Mouse (Mus musculus): ENCODE data around the gene 0610010K14Rik. TPM values are rescaled to one million over a fixed set of nuclear protein-coding genes. Genes with fewer than 3 reads are reported as not detected.

The 0610010K14Rik gene
- polyA plus RNA-seq, 1 experiment from 2014 or later = 211 TPM

DNA sequence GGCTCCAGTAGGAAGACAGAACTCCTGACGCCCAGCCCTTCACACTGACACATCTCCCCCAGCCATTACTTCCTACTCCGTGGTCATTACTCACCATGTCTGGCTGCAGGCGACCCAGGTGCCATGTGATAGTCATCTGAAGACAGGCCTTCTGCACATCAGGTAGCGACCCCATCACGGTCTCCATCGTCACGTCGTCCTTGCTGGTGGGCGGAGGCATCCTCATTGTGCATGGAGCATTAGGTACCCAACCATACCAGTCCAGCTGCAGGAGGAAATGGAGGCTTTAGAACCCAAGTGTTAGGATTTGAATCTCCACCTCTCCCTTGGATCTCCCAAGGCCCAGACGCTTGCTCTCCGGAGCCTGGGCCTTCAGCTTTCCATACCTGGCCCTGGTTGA is 4.9 kb upstream of the 0610010K14Rik start:
- 74% methylated on average over 11 of the region's 11 CpGs for WGBS
- no peak for ATAC-seq (replicated peaks; ENCODE audit: insufficient number of reproducible peaks, low FRiP score, low TSS enrichment, low read depth)
- Histone ChIP-seq H3K4me2 (ENCODE audit: low read depth, low read length) (no peak overlapping the region), H3K9me3 (replicated peaks; ENCODE audit: control insufficient read depth, low read length) (no peaks in the 10 kb centered on the region), H3K36me3 (replicated peaks; ENCODE audit: control insufficient read depth, insufficient read depth, low read depth, low read length) (no peaks in the 10 kb centered on the region), H3K4me1 (ENCODE audit: control insufficient read depth, insufficient read depth, low read length) (no peaks in the 10 kb centered on the region; the same call in 1 of the 2 replicates), H3K9ac (replicated peaks; ENCODE audit: low read length) (no peak overlapping the region), H3K27me3 (ENCODE audit: control insufficient read depth, insufficient read depth, low read length) (no peaks in the 10 kb centered on the region), H3K4me3 (ENCODE audit: low read depth, low read length) (no peak overlapping the region), H3K27ac (replicated peaks; ENCODE audit: low read depth, low read length) (no peak overlapping the region)
- DNase-seq (ENCODE audit: low spot score) = no peak

DNA sequence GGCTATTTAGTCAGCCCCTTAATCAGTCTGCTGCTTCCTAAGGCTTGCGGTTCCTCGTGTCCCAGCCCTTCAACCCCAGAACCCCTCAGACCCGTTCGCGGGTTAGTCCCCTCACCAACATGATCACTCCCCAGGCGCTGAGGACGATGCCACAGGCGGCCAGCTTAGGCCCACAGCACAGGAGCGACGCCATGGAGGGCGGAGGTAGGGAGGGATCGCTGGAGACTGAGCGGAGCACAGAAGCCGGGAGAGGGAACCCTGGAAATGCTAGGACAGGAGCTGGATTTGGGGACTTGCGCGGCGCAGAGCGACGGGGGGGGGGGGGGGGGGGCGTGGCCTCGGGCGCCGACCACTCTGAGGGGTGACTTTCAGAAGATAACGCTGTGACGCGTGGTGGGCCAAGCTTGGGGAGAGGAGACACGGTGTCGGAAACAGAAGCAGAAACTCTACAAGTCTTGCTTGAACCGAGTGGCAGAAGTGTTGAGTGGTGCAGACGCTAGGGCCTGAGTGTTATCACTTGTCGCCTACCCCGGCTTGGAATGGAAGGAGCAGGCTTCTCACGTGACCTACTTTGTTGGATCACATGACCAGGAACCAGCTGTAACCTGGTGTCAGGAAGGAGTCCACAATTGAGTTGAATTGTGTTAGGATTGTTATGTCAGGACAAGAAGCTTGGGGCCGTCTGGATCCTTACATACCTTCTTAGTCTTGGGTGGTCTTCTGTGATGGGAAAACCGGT is 2.0 kb upstream of the 0610010K14Rik start, which contains the start of the genes Gm21988 and Rnasek:
Gm21988 (minus strand) TSS at position 290 of the 739 bp plus-strand sequence.
Rnasek (minus strand) TSS at position 302 of the 739 bp plus-strand sequence.
- ATAC-seq (replicated peaks; ENCODE audit: insufficient number of reproducible peaks, low FRiP score, low TSS enrichment, low read depth) (peak; percentile 17; the same call in 1 of the 2 replicates), DNase-seq (ENCODE audit: low spot score) (peak; percentile 91)
- peak within 1 kb of the TSS; percentile 88 for H3K9ac ChIP-seq (replicated peaks; ENCODE audit: low read length)
- H3K27ac ChIP-seq (replicated peaks; ENCODE audit: low read depth, low read length) = peak within 1 kb of the TSS; percentile 28; the same call in 1 of the 2 replicates
- H3K4me1 ChIP-seq (ENCODE audit: control insufficient read depth, insufficient read depth, low read length) = no peaks in the 10 kb centered on the region; the same call in 1 of the 2 replicates
- no peaks in the 10 kb centered on the region for H3K9me3 ChIP-seq (replicated peaks; ENCODE audit: control insufficient read depth, low read length)
- no peaks in the 10 kb centered on the region for H3K36me3 ChIP-seq (replicated peaks; ENCODE audit: control insufficient read depth, insufficient read depth, low read depth, low read length)
- H3K4me2 ChIP-seq (ENCODE audit: low read depth, low read length) = peak within 1 kb of the TSS; percentile 91
- H3K4me3 ChIP-seq (ENCODE audit: low read depth, low read length) = peak within 1 kb of the TSS; percentile 87
- under 1% methylated on average over 33 of the region's 35 CpGs for WGBS
- no peaks in the 10 kb centered on the region for H3K27me3 ChIP-seq (ENCODE audit: control insufficient read depth, insufficient read depth, low read length)

DNA sequence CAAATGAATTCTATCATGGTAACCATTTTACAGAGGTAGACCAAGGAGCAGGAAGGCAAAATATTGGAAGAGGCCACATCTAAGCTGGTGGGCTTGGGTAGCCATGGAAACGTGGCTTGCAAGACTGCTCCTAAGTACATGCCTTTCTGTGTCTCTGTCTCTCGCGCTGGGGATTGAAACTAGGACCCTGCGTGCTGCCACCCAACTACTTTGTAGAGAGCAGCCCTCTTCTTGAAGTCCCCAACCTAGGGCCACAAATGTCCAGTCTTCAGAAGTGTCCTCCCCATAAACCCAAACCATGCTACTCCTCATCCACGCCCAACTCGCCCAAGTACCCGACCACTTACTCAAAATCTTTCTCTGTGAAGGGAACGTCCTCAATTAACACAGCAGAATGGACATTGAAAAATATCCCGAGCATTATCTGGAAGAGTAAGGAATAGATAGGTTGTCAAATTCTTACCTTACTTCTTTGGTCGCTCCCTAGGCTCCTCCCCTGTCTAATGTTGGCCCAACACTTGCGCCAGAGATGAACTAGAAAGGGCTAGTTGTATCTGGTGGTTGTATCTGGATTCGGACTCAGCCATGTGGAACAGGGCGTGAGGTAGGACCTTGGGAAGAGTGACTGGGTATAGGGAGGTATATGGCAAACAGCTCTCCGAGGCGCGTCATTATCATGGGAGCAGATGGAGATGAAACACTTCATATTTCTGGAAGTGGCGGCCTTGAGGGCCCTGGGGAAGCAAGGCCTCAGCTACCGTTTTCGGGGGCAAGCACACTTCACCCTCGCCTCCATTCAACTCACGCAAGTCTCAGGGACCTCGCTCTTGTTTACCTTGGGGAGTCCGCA is 1.1 kb upstream of the 0610010K14Rik start:
- Histone ChIP-seq H3K4me3 (ENCODE audit: low read depth, low read length) (peak overlapping the region; percentile 87), H3K36me3 (replicated peaks; ENCODE audit: control insufficient read depth, insufficient read depth, low read depth, low read length) (no peaks in the 10 kb centered on the region), H3K4me1 (ENCODE audit: control insufficient read depth, insufficient read depth, low read length) (no peaks in the 10 kb centered on the region; the same call in none of the 2 replicates), H3K4me2 (ENCODE audit: low read depth, low read length) (peak overlapping the region; percentile 91), H3K9ac (replicated peaks; ENCODE audit: low read length) (peak overlapping the region; percentile 88), H3K27ac (replicated peaks; ENCODE audit: low read depth, low read length) (peak overlapping the region; percentile 78; the same call in 1 of the 2 replicates), H3K27me3 (ENCODE audit: control insufficient read depth, insufficient read depth, low read length) (no peaks in the 10 kb centered on the region), H3K9me3 (replicated peaks; ENCODE audit: control insufficient read depth, low read length) (no peaks in the 10 kb centered on the region)
- 12% methylated on average over 23 of the region's 23 CpGs for WGBS
- ATAC-seq (replicated peaks; ENCODE audit: insufficient number of reproducible peaks, low FRiP score, low TSS enrichment, low read depth) (no peak), DNase-seq (ENCODE audit: low spot score) (no peak)

DNA sequence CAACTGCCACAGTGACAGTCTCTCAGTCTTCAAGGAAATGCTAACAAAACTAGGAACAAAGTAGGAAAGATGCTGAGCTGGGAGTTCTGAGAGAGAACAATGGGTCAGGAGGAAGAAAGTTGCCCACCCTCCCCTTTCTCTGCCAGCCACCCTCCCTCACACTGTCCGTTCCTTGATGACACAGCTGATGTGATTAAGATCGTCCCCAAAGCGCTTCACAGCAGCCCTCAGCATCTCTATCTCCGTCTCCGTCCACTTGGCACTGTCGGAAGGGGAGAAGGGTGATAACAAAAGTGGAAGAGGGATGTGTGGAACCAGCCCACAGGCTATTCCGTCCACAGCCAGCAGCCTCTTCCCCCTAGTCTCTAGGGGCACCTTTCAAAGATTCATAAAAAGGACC is 997 bp downstream of the 0610010K14Rik start:
- 37% methylated on average over 7 of the region's 7 CpGs for WGBS
- ATAC-seq (replicated peaks; ENCODE audit: insufficient number of reproducible peaks, low FRiP score, low TSS enrichment, low read depth) (no peak), DNase-seq (ENCODE audit: low spot score) (no peak)
- Histone ChIP-seq H3K27me3 (ENCODE audit: control insufficient read depth, insufficient read depth, low read length) (no peaks in the 10 kb centered on the region), H3K9ac (replicated peaks; ENCODE audit: low read length) (peak overlapping the region; percentile 85), H3K4me2 (ENCODE audit: low read depth, low read length) (peak overlapping the region; percentile 91), H3K36me3 (replicated peaks; ENCODE audit: control insufficient read depth, insufficient read depth, low read depth, low read length) (no peaks in the 10 kb centered on the region), H3K27ac (replicated peaks; ENCODE audit: low read depth, low read length) (peak overlapping the region; percentile 81; the same call in 1 of the 2 replicates), H3K4me1 (ENCODE audit: control insufficient read depth, insufficient read depth, low read length) (no peaks in the 10 kb centered on the region; the same call in none of the 2 replicates), H3K9me3 (replicated peaks; ENCODE audit: control insufficient read depth, low read length) (no peaks in the 10 kb centered on the region), H3K4me3 (ENCODE audit: low read depth, low read length) (peak overlapping the region; percentile 87)

DNA sequence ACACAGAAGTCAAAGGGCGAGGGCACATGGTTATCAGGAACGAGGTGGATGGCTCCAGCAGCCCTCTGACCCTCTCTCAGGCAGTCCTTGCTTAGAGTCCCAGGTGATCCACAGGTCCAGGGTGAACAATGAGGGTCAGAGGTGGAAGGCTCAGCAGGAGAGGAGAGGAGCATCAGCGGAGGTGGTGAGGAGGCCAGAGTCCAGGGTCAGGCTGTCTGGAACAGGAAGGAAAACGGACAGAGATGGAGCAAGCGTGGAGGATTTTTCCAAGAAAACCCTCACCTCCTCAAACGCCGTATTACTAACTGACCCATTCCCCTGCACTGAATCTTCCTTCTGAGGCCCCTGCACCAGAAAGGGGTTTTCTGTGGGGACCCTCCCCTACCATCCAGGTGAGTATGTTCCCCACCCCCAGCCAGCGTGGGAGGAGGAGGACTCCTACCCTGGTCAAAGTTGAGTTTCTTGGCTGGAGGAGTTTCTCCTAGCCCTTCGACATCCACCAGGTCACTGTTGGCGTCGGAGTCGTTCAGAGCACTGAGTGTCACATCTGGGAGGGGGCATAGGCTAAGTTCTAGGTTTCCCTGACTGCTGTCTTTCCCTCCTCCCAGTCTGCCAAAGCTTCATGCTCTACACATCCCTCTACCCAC is 2.3 kb downstream of the 0610010K14Rik start:
- ATAC-seq (replicated peaks; ENCODE audit: insufficient number of reproducible peaks, low FRiP score, low TSS enrichment, low read depth) (no peak), DNase-seq (ENCODE audit: low spot score) (no peak)
- H3K4me2 ChIP-seq (ENCODE audit: low read depth, low read length) = no peak overlapping the region
- no peak overlapping the region for H3K4me3 ChIP-seq (ENCODE audit: low read depth, low read length)
- H3K27ac ChIP-seq (replicated peaks; ENCODE audit: low read depth, low read length) = no peak overlapping the region
- no peaks in the 10 kb centered on the region for H3K9me3 ChIP-seq (replicated peaks; ENCODE audit: control insufficient read depth, low read length)
- no peaks in the 10 kb centered on the region for H3K36me3 ChIP-seq (replicated peaks; ENCODE audit: control insufficient read depth, insufficient read depth, low read depth, low read length)
- 91% methylated on average over 12 of the region's 12 CpGs for WGBS
- no peaks in the 10 kb centered on the region; the same call in none of the 2 replicates for H3K4me1 ChIP-seq (ENCODE audit: control insufficient read depth, insufficient read depth, low read length)
- H3K9ac ChIP-seq (replicated peaks; ENCODE audit: low read length) = no peak overlapping the region
- no peaks in the 10 kb centered on the region for H3K27me3 ChIP-seq (ENCODE audit: control insufficient read depth, insufficient read depth, low read length)

DNA sequence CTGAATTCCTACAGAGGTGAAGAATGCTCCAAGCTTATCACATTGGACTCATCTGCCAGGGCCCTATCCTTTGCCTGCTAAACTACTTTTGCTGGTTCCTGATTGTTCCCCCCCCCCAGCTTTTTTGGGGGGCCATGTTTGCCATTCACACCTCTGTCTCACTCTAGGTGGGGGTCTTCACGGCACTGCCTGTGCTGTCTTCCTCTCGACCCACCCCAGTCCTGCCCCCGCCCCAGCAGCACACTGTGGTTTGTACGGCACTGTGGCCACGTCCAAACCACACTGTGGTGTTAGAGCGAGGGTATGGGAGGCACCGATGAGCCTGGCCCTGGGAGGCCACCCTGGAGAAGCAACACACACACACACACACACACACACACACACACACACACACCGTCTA is 3.2 kb downstream of the 0610010K14Rik start:
- Histone ChIP-seq H3K9ac (replicated peaks; ENCODE audit: low read length) (no peak overlapping the region), H3K4me3 (ENCODE audit: low read depth, low read length) (no peak overlapping the region), H3K27ac (replicated peaks; ENCODE audit: low read depth, low read length) (no peak overlapping the region), H3K4me2 (ENCODE audit: low read depth, low read length) (no peak overlapping the region), H3K27me3 (ENCODE audit: control insufficient read depth, insufficient read depth, low read length) (peaks cover 8% of the 10 kb centered on the region), H3K4me1 (ENCODE audit: control insufficient read depth, insufficient read depth, low read length) (no peaks in the 10 kb centered on the region; the same call in none of the 2 replicates), H3K36me3 (replicated peaks; ENCODE audit: control insufficient read depth, insufficient read depth, low read depth, low read length) (no peaks in the 10 kb centered on the region), H3K9me3 (replicated peaks; ENCODE audit: control insufficient read depth, low read length) (no peaks in the 10 kb centered on the region)
- ATAC-seq (replicated peaks; ENCODE audit: insufficient number of reproducible peaks, low FRiP score, low TSS enrichment, low read depth) = no peak
- no peak for DNase-seq (ENCODE audit: low spot score)
- 90% methylated on average over 8 of the region's 8 CpGs for WGBS

DNA sequence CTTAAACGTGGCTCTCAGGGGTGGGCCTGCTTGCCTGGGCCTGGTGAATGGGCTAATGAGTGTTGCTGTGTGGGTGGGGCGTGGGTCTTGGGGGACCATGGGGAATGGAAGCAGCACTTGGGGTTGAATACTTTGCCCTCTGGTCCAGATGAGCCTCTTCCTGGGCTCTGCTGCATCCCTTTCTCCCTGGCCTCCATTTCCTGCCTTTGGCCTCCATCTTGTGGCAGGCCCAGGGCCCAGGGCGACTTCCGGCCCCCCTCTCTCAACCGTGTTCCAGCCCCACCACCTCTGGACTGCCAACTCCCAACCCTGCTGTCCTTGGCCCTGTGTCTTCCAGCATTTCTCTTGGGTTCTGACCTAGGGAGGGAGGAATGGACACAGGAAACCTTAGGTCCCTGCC is 3.7 kb downstream of the 0610010K14Rik start:
- no peak overlapping the region for H3K4me2 ChIP-seq (ENCODE audit: low read depth, low read length)
- no peaks in the 10 kb centered on the region; the same call in none of the 2 replicates for H3K4me1 ChIP-seq (ENCODE audit: control insufficient read depth, insufficient read depth, low read length)
- no peaks in the 10 kb centered on the region for H3K36me3 ChIP-seq (replicated peaks; ENCODE audit: control insufficient read depth, insufficient read depth, low read depth, low read length)
- no peaks in the 10 kb centered on the region for H3K9me3 ChIP-seq (replicated peaks; ENCODE audit: control insufficient read depth, low read length)
- H3K9ac ChIP-seq (replicated peaks; ENCODE audit: low read length) = no peak overlapping the region
- no peak overlapping the region for H3K4me3 ChIP-seq (ENCODE audit: low read depth, low read length)
- WGBS = 48% methylated on average over 5 of the region's 5 CpGs
- peaks cover 13% of the 10 kb centered on the region for H3K27me3 ChIP-seq (ENCODE audit: control insufficient read depth, insufficient read depth, low read length)
- no peak overlapping the region for H3K27ac ChIP-seq (replicated peaks; ENCODE audit: low read depth, low read length)
- ATAC-seq (replicated peaks; ENCODE audit: insufficient number of reproducible peaks, low FRiP score, low TSS enrichment, low read depth) (no peak), DNase-seq (ENCODE audit: low spot score) (no peak)

Measured in embryonic facial prominence, embryonic 11.5 days (tissue).